Mouse (Mus musculus) heart, embryonic 11.5 days (tissue): ENCODE results near the gene Epm2a. TPM values are rescaled to one million over a fixed set of nuclear protein-coding genes. Genes with fewer than 3 reads are reported as not detected.
"Not testable (repeated sequence)": the region's sequence is repeated elsewhere in the genome, so short reads cannot be mapped to it uniquely, and the experiment has no call there.

Experiments used
- ATAC-seq: fragments of 200-750 bp; cut with Nextera tagmentation; replicated peaks from 2 replicates; pipeline ENCODE4 v1.8.0; 2017; ENCODE audit warnings: moderate library complexity; ENCODE audit not compliant: insufficient number of reproducible peaks, low FRiP score, low TSS enrichment
- H3K27ac ChIP-seq: fragments of 300-500 bp; sonication (generic); 2 replicates; pipeline ENCODE4 v1.5.1; 2014; ENCODE audit warnings: mild to moderate bottlenecking, low read depth, low read length
- H3K27me3 ChIP-seq: fragments of 300-500 bp; sonication (generic); 2 replicates; pipeline ENCODE4 v1.6.1; 2014; ENCODE audit warnings: mild to moderate bottlenecking, low read length, mixed read lengths; ENCODE audit not compliant: control insufficient read depth, insufficient read depth
- H3K36me3 ChIP-seq: fragments of 300-500 bp; sonication (generic); 2 replicates; pipeline ENCODE4 v1.6.1; 2014; ENCODE audit warnings: mild to moderate bottlenecking, low read length, moderate library complexity, mixed read lengths; ENCODE audit not compliant: control insufficient read depth, insufficient read depth
- H3K4me1 ChIP-seq: fragments of 300-500 bp; sonication (generic); 2 replicates; pipeline ENCODE4 v1.6.1; 2014; ENCODE audit warnings: low read length; ENCODE audit not compliant: control insufficient read depth, insufficient read depth
- H3K4me2 ChIP-seq: fragments of 300-500 bp; sonication (generic); 2 replicates; pipeline ENCODE4 v1.6.1; 2014; ENCODE audit warnings: mild to moderate bottlenecking, moderate library complexity
- H3K4me3 ChIP-seq: fragments of 300-500 bp; sonication (generic); 2 replicates; pipeline ENCODE4 v1.5.1; 2014; ENCODE audit warnings: low read depth, low read length
- H3K9ac ChIP-seq: fragments of 300-500 bp; sonication (generic); 2 replicates; pipeline ENCODE4 v1.6.1; 2014; ENCODE audit warnings: mild to moderate bottlenecking, low read depth, low read length, moderate library complexity
- H3K9me3 ChIP-seq: fragments of 300-500 bp; sonication (generic); replicated peaks from 2 replicates; pipeline ENCODE4 v1.6.1; 2016; ENCODE audit warnings: low read length; ENCODE audit not compliant: control insufficient read depth
- WGBS: fragments of 180-500 bp; shearing (Covaris S2); extraction: QIAGEN DNeasy Blood & Tissue Kit; methylation state at CpG from one replicate; pipeline ENCODE4 v1.1.7; 2014; ENCODE audit not compliant: insufficient replicate concordance; 5-methylcytosine and 5-hydroxymethylcytosine counted together
- polyA plus RNA-seq: library from polyadenylated mRNA; unstranded; fragments of >200 nt; fragmentation: Nextera tagmentation; extraction: Ambion mirVana; gene quantifications from 2 replicates; pipeline ENCODE4 v1.2.1, GENCODE M21; 2014

The Epm2a gene
- 0.43 and 0.65 TPM in 2 replicates for polyA plus RNA-seq

DNA sequence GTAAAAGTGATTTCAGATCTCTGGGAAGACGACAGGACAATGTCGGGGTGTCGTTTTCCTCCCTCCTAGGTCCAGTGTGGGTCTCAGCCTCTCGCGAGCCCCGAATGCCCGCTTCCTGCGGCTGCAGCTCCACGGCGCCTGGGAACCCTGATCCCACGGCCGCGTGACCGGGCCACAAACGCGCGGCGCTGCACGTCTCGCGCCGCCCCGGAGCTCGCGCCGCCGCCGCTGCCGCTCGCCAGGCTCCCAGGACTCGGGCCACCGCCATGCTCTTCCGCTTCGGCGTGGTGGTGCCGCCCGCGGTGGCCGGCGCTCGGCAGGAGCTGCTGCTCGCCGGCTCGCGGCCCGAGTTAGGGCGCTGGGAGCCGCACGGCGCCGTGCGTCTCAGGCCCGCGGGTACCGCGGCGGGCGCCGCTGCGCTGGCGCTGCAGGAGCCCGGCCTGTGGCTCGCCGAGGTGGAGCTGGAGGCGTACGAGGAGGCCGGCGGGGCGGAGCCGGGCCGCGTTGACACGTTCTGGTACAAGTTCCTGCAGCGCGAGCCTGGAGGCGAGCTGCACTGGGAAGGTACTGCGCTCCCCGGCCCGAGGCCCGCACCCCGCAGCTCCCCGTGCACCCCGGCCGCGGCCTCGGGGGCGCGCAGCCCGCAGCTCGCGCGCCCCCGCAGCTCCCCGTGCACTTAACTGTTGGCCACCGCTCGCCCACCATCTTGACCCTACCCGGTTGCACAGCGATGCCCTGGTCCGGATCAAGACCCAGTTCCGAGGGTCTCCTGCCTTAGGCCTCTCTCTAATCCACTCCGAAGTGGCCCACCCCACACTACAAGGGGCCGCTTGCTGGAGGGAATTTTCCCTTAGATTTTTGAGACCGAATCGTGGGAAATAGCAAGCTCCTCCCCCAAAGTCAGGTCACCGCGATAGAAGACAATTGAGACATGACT, at the start of gene Epm2a:
Gene Epm2a, plus strand, starts transcription at position 200 of the 937 bp plus-strand sequence.
- WGBS = under 1% methylated on average over 97 of the region's 106 CpGs
- Histone ChIP-seq H3K27me3 (no peaks in the 10 kb centered on the region), H3K36me3 (no peaks in the 10 kb centered on the region), H3K4me1 (no peaks in the 10 kb centered on the region), H3K27ac (peak within 1 kb of the TSS; percentile 98), H3K9ac (peak within 1 kb of the TSS; percentile 96), H3K4me2 (peak within 1 kb of the TSS; percentile 68), H3K4me3 (peak within 1 kb of the TSS; percentile 71), H3K9me3 (no peaks in the 10 kb centered on the region)
- ATAC-seq = peak; percentile 94

DNA sequence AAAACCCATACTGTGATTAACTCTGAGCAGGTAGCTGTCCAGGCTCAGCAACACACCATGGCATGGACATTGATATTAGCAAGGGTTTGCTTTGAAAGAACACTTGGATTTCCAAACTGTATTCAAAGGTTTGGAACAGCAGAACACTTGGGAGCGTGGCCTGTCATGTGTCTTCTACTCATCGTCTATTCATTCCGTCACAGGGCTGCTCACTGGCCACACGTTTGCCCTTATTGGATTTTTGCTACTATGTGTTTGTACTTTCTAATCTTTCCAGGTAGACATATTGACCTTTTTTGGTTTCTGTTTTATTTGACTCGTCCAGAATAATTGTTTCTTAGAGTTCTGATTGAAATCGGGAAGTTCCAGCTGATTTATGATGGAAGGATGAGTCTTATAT, 44.8 kb upstream of the Epm2a start:
- H3K27me3 ChIP-seq = no peaks in the 10 kb centered on the region
- no peak overlapping the region for H3K27ac ChIP-seq
- no peak overlapping the region for H3K9ac ChIP-seq
- no peak overlapping the region for H3K4me3 ChIP-seq
- no peak for ATAC-seq
- H3K36me3 ChIP-seq = 0 out of 2 replicates have a peak, but pooled peaks cover 3% of the 10 kb centered on the region
- no peak overlapping the region for H3K4me2 ChIP-seq
- WGBS = 88% methylated on average over 6 of the region's 6 CpGs
- peaks cover 2% of the 10 kb centered on the region; the same call in 1 of the 2 replicates for H3K4me1 ChIP-seq
- H3K9me3 ChIP-seq = no peaks in the 10 kb centered on the region

DNA sequence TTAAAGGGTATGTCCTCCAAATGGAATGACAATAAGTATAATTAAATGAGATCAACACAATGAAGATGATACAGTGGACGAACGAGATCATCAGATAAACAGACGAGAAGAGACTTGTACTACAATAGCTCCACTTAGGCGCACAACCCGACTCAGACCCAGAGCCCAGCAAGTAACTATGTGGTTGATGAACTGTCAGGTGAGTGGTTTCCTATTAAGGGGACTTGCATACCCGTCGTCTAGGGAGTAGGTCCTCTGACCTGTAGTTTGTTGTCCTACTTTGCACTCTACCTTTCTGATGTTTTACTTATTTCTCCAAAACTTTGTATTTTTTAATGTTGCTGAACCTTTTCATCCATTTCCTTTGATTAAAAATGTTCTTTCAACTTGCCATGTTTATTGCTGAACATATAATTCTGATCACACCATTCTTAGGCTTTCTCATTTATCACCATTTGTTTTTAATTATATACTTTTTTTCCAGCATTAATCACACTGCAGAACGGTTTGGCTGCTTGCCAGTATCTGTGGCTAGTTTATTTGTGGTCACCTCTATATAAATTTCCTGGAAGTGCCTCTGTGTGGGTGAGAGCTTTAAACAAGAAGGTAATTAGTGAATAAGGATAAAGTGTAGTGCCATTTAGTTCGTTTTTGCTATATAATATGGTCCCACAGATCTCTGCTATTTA, 37.7 kb upstream of the Epm2a start:
- Histone ChIP-seq H3K4me3 (no peak overlapping the region), H3K9me3 (no peaks in the 10 kb centered on the region), H3K27me3 (no peaks in the 10 kb centered on the region), H3K4me2 (no peak overlapping the region), H3K4me1 (no peaks in the 10 kb centered on the region), H3K36me3 (no peaks in the 10 kb centered on the region), H3K27ac (no peak overlapping the region), H3K9ac (no peak overlapping the region)
- WGBS = 76% methylated on average over 9 of the region's 9 CpGs
- ATAC-seq = no peak

DNA sequence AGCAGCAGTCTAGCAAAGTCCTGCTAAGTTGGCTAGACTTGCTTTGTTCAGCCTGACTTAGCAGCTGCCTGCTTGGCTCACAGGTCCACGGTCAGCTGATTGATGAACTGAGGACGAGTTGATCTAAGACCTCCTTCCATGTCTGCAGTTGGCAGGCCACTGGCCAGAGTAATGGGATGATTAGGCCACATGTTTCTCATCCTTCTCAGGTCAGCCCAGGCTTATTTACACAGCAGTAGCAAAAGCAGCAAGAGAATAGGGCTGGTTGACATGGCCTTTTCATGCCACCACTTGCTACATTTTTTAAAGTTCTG, 37.2 kb upstream of the Epm2a start:
- H3K4me2 ChIP-seq = no peak overlapping the region
- no peaks in the 10 kb centered on the region for H3K4me1 ChIP-seq
- H3K27ac ChIP-seq = no peak overlapping the region
- ATAC-seq = no peak
- H3K9me3 ChIP-seq = no peaks in the 10 kb centered on the region
- no peak overlapping the region for H3K4me3 ChIP-seq
- no peak overlapping the region for H3K9ac ChIP-seq
- no peaks in the 10 kb centered on the region for H3K27me3 ChIP-seq
- WGBS = 51% methylated on average over 2 of the region's 2 CpGs
- H3K36me3 ChIP-seq = no peaks in the 10 kb centered on the region

DNA sequence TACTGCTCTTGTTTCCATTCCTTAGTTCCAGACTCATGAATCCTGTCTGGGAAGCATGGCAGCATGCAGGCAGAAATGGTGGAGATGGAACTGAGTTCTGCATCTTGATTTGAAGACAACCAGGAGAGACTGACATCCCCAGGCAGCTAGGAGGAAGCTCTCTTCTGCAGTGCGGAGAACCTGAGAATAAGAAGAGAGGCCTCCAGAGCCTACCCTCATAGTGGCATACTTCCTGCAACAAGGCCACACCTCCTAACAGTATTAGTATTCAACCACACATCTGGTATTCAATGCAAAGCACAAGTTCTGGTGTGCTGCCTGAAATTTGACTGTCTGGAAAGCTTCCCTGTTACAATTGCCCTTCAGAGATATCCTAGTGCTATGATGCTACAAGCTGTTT, 33.3 kb upstream of the Epm2a start:
- 90% methylated on average over 1 of the region's 1 CpGs for WGBS
- no peak overlapping the region for H3K27ac ChIP-seq

DNA sequence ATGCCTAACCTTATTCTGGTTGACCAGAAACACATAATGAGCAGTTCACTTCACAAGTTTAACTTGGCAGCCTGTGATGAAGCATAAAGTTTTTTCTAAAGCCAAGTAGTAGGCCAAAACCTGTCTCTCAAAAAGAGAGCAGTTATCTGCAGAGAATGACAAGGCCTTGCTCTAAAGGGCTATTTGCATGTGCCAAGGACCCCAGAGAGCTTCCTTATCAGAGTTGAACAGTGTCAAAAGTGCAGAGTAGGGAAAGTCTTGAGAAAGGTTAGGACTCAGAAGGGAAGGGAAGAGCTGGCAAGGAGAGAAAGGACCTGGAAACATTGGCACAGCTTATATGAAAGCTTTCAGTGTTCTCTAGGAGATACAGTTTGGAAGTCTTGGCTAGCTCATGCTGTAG, 32.7 kb upstream of the Epm2a start:
- Histone ChIP-seq H3K27ac (no peak overlapping the region), H3K4me2 (no peak overlapping the region), H3K9me3 (no peaks in the 10 kb centered on the region), H3K36me3 (no peaks in the 10 kb centered on the region), H3K9ac (no peak overlapping the region), H3K27me3 (no peaks in the 10 kb centered on the region), H3K4me3 (no peak overlapping the region), H3K4me1 (no peaks in the 10 kb centered on the region)
- no peak for ATAC-seq

More for the DNA sequence above, 33.3 kb upstream of the Epm2a start:
- H3K9me3 ChIP-seq = no peaks in the 10 kb centered on the region
- H3K9ac ChIP-seq = no peak overlapping the region
- no peak overlapping the region for H3K4me3 ChIP-seq
- no peaks in the 10 kb centered on the region for H3K27me3 ChIP-seq
- H3K36me3 ChIP-seq = no peaks in the 10 kb centered on the region
- no peaks in the 10 kb centered on the region for H3K4me1 ChIP-seq
- H3K4me2 ChIP-seq = no peak overlapping the region
- ATAC-seq = no peak

DNA sequence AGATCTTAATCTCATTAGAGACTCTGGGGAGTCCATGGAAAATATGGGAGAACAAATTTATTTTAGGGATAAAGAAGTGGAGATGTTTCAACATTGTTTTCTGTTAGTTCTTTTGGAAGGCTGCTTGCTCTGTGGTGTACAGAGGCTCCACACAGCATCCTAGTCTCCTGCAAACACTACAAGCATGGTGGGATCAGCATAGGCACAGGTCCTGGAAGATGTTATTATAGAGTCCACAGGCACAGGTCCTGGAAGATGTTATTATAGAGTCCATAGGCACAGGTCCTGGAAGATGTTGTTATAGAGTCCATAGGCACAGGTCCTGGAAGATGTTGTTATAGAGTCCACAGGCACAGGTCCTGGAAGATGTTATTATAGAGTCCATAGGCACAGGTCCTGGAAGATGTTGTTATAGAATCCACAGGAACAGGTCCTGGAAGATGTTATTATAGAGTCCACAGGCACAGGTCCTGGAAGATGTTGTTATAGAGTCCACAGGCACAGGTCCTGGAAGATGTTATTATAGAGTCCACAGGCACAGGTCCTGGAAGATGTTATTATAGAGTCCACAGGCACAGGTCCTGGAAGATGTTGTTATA, 25.2 kb upstream of the Epm2a start:
- not testable (repeated sequence) for ATAC-seq, H3K4me1 ChIP-seq, H3K36me3 ChIP-seq, H3K27me3 ChIP-seq, H3K4me3 ChIP-seq, H3K4me2 ChIP-seq, H3K27ac ChIP-seq, H3K9me3 ChIP-seq, H3K9ac ChIP-seq

DNA sequence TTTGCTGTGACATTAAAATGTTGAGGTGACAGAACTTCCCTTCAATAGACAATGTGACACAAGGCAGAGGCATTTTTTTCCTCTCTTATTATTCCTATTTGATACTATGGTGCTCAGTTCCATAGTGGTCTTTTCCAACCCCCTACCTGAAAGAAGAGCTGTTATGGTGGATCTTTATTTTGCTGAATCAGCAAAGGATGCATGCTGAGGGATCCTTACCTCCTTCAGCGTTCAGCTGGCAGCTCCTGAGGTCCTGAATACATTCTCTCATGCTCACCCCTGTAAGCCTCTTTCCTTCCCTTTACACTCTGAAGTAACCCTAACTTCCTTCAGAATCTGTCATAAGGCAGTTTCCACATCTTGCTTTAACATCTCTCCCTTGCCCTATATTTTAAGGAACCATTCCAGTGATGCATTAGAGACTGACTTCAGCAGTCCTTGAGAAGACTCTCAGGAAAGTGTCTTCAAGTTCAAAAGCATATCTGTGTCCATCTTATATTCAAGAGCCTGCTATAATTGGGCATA, 23.7 kb upstream of the Epm2a start:
- no peak overlapping the region for H3K27ac ChIP-seq
- H3K27me3 ChIP-seq = no peaks in the 10 kb centered on the region
- no peak overlapping the region for H3K4me2 ChIP-seq
- H3K9ac ChIP-seq = no peak overlapping the region
- H3K4me1 ChIP-seq = no peaks in the 10 kb centered on the region; the same call in 1 of the 2 replicates
- no peaks in the 10 kb centered on the region for H3K36me3 ChIP-seq
- no peak for ATAC-seq
- H3K4me3 ChIP-seq = no peak overlapping the region
- no peaks in the 10 kb centered on the region for H3K9me3 ChIP-seq
- WGBS = 68% methylated on average over 1 of the region's 1 CpGs
